Mouse (Mus musculus) hindbrain, embryonic 16.5 days (tissue): Measurements from ENCODE around the gene Topaz1. TPM values are rescaled to one million over a fixed set of nuclear protein-coding genes. Genes with fewer than 3 reads are reported as not detected.
A peak's percentile ranks its signal among the peaks of the same experiment; 100 is the strongest.
"Not testable (repeated sequence)": the region's sequence is repeated elsewhere in the genome, so short reads cannot be mapped to it uniquely, and the experiment has no call there.

Source experiments
- ATAC-seq: fragments of 200-750 bp; cut with Nextera tagmentation; 2 replicates; pipeline ENCODE4 v1.8.0; 2017; ENCODE audit warnings: moderate TSS enrichment, moderate library complexity
- H3K27ac ChIP-seq: fragments of 300-500 bp; sonication (generic); 2 replicates; pipeline ENCODE4 v1.5.1; 2014; ENCODE audit warnings: low read depth, mild to moderate bottlenecking, control low read depth, low read length, moderate library complexity
- H3K27me3 ChIP-seq: fragments of 300-500 bp; sonication (generic); replicated peaks from 2 replicates; pipeline ENCODE4 v1.6.1; 2014; ENCODE audit warnings: low read length; ENCODE audit not compliant: control insufficient read depth, insufficient read depth
- H3K36me3 ChIP-seq: fragments of 300-500 bp; sonication (generic); 2 replicates; pipeline ENCODE4 v1.6.1; 2014; ENCODE audit warnings: mild to moderate bottlenecking, low read length, moderate library complexity, mixed read lengths; ENCODE audit not compliant: control insufficient read depth, insufficient read depth
- H3K4me1 ChIP-seq: fragments of 300-500 bp; sonication (generic); 2 replicates; pipeline ENCODE4 v1.6.1; 2014; ENCODE audit warnings: low read depth, low read length; ENCODE audit not compliant: control insufficient read depth, insufficient read depth
- H3K4me2 ChIP-seq: fragments of 300-500 bp; sonication (generic); 2 replicates; pipeline ENCODE4 v1.6.1; 2014; ENCODE audit warnings: mild to moderate bottlenecking, low read length, control low read depth, moderate library complexity
- H3K4me3 ChIP-seq: fragments of 300-500 bp; sonication (generic); 2 replicates; pipeline ENCODE4 v1.5.1; 2014; ENCODE audit warnings: mild to moderate bottlenecking, low read length, control low read depth, moderate library complexity
- H3K9ac ChIP-seq: fragments of 300-500 bp; sonication (generic); 2 replicates; pipeline ENCODE4 v1.6.1; 2014; ENCODE audit warnings: low read depth, mild to moderate bottlenecking, control low read depth, low read length, moderate library complexity
- H3K9me3 ChIP-seq: fragments of 300-500 bp; sonication (generic); 2 replicates; pipeline ENCODE4 v1.6.1; 2014; ENCODE audit warnings: mild to moderate bottlenecking, low read length, moderate library complexity; ENCODE audit not compliant: control insufficient read depth
- WGBS: fragments of 180-500 bp; shearing (Covaris S2); extraction: QIAGEN DNeasy Blood & Tissue Kit; methylation state at CpG from one replicate; pipeline ENCODE4 v1.1.7; 2014; 5-methylcytosine and 5-hydroxymethylcytosine counted together
- polyA plus RNA-seq: library from polyadenylated mRNA; unstranded; fragments of >200 nt; fragmentation: Nextera tagmentation; extraction: Ambion mirVana; gene quantifications from 2 replicates; pipeline ENCODE4 v1.2.1, GENCODE M21; 2015

Gene Topaz1
- polyA plus RNA-seq, 1 experiment from 2014 or later = not detected

DNA sequence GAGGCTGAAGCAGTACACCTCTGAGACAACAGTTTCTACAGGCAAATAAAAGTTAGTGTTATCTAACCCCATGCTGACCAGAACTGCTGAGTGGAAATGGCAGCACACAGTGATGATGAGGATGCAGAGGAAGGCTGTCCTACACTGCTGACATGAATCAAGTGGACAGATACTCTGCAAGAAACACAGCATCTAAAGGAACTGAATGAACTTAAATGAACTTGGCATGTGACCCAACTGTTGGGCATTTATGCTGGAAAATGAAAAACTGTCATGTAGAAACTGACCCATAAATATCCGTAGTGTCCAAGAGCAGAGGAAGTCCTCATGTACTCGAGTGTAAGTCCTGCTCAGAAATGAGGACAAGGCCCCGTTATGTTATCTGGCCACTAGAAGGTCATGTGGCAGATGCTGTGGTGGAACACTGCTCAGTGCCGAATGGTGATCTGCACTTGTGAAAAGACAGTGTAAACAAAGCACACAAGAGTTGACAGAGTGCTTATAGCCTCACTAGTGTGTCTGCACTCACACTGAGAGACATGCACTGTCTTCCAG, 82.8 kb downstream of the Topaz1 start:
- Histone ChIP-seq H3K9ac (no peak overlapping the region), H3K27me3 (no peaks in the 10 kb centered on the region), H3K4me1 (no peaks in the 10 kb centered on the region), H3K27ac (no peak overlapping the region), H3K4me3 (no peak overlapping the region), H3K36me3 (peaks cover 23% of the 10 kb centered on the region), H3K4me2 (no peak overlapping the region), H3K9me3 (no peaks in the 10 kb centered on the region)
- ATAC-seq = no peak
- 89% methylated on average over 4 of the region's 4 CpGs for WGBS

DNA sequence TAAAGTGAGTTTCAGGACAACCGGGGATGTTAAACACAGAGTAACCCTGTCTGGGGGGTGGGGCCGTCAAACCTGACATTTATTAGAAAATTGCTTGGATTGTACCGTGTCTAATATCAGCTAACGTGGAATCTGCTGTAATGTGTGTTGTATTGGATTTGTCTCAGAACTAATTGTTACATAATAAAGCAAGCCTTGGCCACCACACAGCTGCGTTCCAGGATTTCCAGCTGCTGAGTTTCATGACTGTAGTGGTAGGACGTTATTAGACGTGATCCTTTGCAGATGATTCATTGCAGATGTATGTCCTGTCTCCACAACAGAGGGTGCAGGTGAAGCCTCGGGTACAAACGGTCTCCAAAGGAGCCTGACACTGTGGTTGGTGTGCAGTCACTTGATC, 89.0 kb downstream of the Topaz1 start:
- WGBS = 72% methylated on average over 9 of the region's 9 CpGs
- peaks cover 8% of the 10 kb centered on the region; the same call in 1 of the 2 replicates for H3K4me1 ChIP-seq
- peak overlapping the region; percentile 26; the same call in 1 of the 2 replicates for H3K27ac ChIP-seq
- H3K4me2 ChIP-seq = no peak overlapping the region
- no peaks in the 10 kb centered on the region for H3K27me3 ChIP-seq
- no peaks in the 10 kb centered on the region for H3K9me3 ChIP-seq
- H3K36me3 ChIP-seq = 0 out of 2 replicates have a peak, but pooled peaks cover 2% of the 10 kb centered on the region
- no peak overlapping the region for H3K9ac ChIP-seq
- H3K4me3 ChIP-seq = no peak overlapping the region
- ATAC-seq = no peak

DNA sequence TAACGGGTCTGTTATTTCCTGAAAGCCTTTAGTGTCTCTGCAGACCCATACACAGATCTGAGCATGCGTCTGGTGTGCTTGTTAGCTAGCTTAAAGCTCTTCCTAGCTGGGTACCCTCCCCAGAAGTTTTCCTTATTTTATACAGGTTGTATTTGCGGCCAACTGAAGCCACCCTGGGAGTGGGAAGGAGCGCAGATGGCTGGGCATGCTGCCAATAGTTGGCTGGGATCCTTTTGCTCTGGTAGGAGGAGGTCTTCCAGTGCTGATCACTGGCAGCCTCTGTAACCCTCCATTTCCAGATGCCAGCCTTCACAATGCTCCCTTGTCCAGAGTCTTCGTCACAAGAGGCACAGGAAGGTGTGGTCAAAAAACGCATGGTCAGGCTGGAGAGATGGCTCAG, 89.6 kb downstream of the Topaz1 start:
- peak; percentile 90 for ATAC-seq
- H3K4me1 ChIP-seq = peaks cover 8% of the 10 kb centered on the region; the same call in 1 of the 2 replicates
- no peak overlapping the region for H3K9ac ChIP-seq
- no peak overlapping the region for H3K4me2 ChIP-seq
- H3K27ac ChIP-seq = peak overlapping the region; percentile 26; the same call in 1 of the 2 replicates
- H3K4me3 ChIP-seq = no peak overlapping the region
- H3K9me3 ChIP-seq = no peaks in the 10 kb centered on the region
- 0 out of 2 replicates have a peak, but pooled peaks cover 2% of the 10 kb centered on the region for H3K36me3 ChIP-seq
- H3K27me3 ChIP-seq = no peaks in the 10 kb centered on the region
- 30% methylated on average over 6 of the region's 6 CpGs for WGBS

DNA sequence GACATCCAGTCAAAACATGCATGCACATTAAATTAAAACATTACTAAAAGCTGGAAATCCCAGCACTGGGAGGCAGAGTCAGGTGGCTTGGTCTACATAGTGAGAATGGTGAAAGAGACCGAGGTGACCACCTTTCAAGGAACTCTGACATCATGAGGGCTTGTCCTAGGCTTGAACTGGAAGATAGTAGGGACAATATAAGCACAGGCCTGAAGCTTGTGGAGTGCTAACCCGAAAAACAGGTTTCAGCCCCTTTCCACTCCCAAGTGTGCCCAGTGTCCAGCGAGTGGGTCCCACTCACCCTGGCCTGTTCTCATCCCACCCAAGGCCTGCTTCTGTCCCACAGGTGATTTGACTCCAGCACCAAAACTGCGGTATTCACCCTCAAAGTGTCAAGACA, 90.1 kb downstream of the Topaz1 start:
- 85% methylated on average over 4 of the region's 4 CpGs for WGBS
- H3K9ac ChIP-seq = no peak overlapping the region
- no peak overlapping the region for H3K4me3 ChIP-seq
- no peaks in the 10 kb centered on the region for H3K9me3 ChIP-seq
- peaks cover 8% of the 10 kb centered on the region; the same call in 1 of the 2 replicates for H3K4me1 ChIP-seq
- no peaks in the 10 kb centered on the region for H3K27me3 ChIP-seq
- no peak; the same call in 1 of the 2 replicates for ATAC-seq
- peak overlapping the region; percentile 4; the same call in 1 of the 2 replicates for H3K27ac ChIP-seq
- H3K36me3 ChIP-seq = 0 out of 2 replicates have a peak, but pooled peaks cover 2% of the 10 kb centered on the region
- H3K4me2 ChIP-seq = no peak overlapping the region

DNA sequence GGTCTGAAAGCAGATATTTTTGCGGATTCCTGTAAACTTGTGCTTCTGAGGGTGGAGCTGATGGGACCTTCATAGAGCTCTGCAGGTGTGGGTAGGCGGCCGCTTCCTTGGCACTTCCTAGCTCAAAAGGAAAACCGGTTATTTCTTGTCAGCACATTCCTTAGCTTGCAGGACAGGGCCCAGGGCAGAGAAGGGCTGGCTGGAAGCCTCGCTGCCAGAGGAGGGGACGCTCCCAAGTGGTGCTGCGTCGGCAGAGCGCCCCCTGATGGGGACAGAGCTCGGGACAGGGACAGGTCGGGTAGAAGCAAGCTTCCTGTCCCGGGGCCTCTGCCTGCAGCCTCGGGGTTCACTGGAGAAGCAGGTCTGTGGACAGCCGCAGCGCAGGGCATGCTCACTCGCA, 90.5 kb downstream of the Topaz1 start:
- H3K4me3 ChIP-seq = no peak overlapping the region
- 0 out of 2 replicates have a peak, but pooled peaks cover 2% of the 10 kb centered on the region for H3K36me3 ChIP-seq
- peaks cover 8% of the 10 kb centered on the region; the same call in 1 of the 2 replicates for H3K4me1 ChIP-seq
- no peak overlapping the region for H3K4me2 ChIP-seq
- 0 out of 2 replicates have a peak, but pooled peaks have one; percentile 21 for ATAC-seq
- H3K9ac ChIP-seq = no peak overlapping the region
- no peak overlapping the region for H3K27ac ChIP-seq
- WGBS = 31% methylated on average over 16 of the region's 16 CpGs
- no peaks in the 10 kb centered on the region for H3K9me3 ChIP-seq
- H3K27me3 ChIP-seq = no peaks in the 10 kb centered on the region

DNA sequence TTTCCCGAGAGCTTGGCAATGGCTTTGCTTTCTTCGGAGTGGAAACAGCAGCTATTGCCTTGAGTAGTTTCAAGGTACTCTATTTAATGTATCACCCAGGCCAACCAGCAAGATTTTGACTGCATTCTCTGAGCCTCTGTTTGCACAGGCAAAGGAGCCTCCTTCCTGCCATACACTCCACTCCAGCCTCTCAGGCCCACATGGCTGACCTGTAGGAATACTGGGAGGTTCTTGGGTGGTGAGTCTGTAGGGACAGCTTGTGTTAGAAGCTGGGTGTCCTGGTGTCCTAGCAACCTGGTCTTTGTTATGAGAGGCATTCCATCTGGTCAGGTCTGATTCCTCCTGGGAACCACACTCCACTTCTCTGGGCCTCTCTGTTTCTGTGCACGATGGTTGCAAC, 96.6 kb downstream of the Topaz1 start, which contains the start of gene Gm35549:
TSS of gene Gm35549 (minus strand) at position 276 of the 400 bp plus-strand sequence.
- Histone ChIP-seq H3K36me3 (0 out of 2 replicates have a peak, but pooled peaks cover 3% of the 10 kb centered on the region), H3K4me3 (no peak within 1 kb of the TSS), H3K9ac (no peak within 1 kb of the TSS), H3K27me3 (no peaks in the 10 kb centered on the region), H3K9me3 (no peaks in the 10 kb centered on the region), H3K27ac (no peak within 1 kb of the TSS), H3K4me2 (no peak within 1 kb of the TSS), H3K4me1 (no peaks in the 10 kb centered on the region)
- WGBS = 83% methylated on average over 3 of the region's 3 CpGs
- ATAC-seq = no peak

DNA sequence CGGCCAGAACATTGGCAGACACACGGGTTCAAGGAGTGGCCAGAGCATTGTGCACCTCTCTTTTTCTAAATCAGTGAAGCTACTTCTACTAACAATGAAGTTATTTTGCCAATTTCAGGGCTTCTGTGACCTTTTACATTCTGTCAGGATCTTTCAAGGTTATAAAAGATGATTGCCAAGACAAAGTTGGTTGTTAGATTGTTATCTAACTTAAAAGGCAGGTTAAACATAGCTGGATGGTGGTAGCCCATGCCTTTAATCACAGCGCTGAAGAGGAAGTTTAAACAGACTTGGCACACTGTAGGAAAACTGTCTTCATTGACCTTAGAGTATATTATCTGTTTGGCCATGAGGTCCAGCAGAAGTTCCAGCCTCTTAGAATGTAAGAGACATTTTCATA, 98.5 kb downstream of the Topaz1 start:
- Histone ChIP-seq H3K9me3 (no peaks in the 10 kb centered on the region), H3K9ac (no peak overlapping the region), H3K36me3 (peaks cover 6% of the 10 kb centered on the region), H3K27ac (no peak overlapping the region), H3K4me3 (no peak overlapping the region), H3K27me3 (no peaks in the 10 kb centered on the region), H3K4me1 (no peaks in the 10 kb centered on the region), H3K4me2 (no peak overlapping the region)
- no peak for ATAC-seq
- 91% methylated on average over 3 of the region's 3 CpGs for WGBS

DNA sequence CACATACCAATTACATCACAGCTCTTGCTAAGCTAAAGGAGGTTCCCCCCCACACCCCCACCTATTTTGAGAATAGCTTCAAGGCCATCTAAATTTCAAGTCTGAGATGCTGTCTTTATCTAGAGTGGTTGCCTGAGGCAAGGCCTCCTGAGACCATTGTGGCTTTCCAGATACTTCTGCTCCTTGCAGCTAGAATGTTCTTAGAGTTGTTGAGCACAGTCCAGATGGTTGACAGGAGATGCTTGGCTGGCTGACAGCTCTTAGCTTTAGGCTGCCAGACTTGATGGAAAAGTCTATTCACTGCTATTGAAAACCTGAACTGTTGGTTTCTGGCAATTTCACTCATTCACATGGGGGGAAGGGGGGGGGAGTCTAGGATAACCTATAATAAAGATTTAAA, 99.0 kb downstream of the Topaz1 start:
- Histone ChIP-seq H3K27me3 (no peaks in the 10 kb centered on the region), H3K9ac (no peak overlapping the region), H3K36me3 (peaks cover 10% of the 10 kb centered on the region), H3K4me1 (no peaks in the 10 kb centered on the region), H3K9me3 (no peaks in the 10 kb centered on the region), H3K4me3 (no peak overlapping the region), H3K27ac (no peak overlapping the region), H3K4me2 (no peak overlapping the region)
- no peak for ATAC-seq

DNA sequence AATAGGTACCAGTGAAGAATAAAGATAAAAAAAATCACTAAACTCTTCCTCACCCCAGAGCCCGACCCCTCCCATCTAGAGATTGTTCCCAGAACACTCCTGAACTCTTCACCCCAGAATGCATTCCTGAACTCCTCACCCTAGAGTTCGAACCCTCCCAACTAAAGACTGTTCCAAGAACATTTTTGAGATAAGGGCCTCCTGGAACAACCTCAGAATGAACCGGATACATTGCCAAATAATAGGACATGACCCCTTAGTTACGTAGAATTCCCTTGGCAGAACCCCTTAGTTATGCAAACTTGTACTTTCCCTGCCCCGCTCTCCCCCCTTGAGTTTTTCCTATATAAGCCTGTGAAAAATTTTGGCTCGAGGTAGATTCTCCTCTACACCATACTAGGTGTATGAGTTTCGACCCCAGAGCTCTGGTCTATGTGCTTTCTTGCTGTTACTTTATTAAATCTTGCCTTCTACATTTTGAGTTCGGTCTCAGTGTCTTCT, 100.7 kb downstream of the Topaz1 start:
- peaks cover 28% of the 10 kb centered on the region for H3K36me3 ChIP-seq
- not testable (repeated sequence) for H3K27ac ChIP-seq, H3K4me2 ChIP-seq, H3K4me1 ChIP-seq, H3K4me3 ChIP-seq, H3K27me3 ChIP-seq, H3K9ac ChIP-seq, ATAC-seq, H3K9me3 ChIP-seq
- 98% methylated on average over 7 of the region's 8 CpGs for WGBS
